Mouse (Mus musculus) common myeloid progenitor, adult 5-6 weeks (primary cell): ENCODE results near the gene Mindy2. TPM values are rescaled to one million over a fixed set of nuclear protein-coding genes. Genes with fewer than 3 reads are reported as not detected.

Experiments used
- ATAC-seq: replicated peaks from 2 replicates; pipeline ENCODE4 v1.8.0; 2016; ENCODE audit warnings: low read depth, mild to moderate bottlenecking, moderate TSS enrichment, inconsistent platforms; ENCODE audit not compliant: poor library complexity, severe bottlenecking
- total RNA-seq: library from RNA; stranded (forward); fragments of 200-1000, 187-1606 nt; gene quantifications from 2 replicates; pipeline ENCODE4 v1.2.3, GENCODE M21; 2017

Mindy2 gene
- total RNA-seq, result 12.0 and 15.4 TPM in 2 replicates

- peak; percentile 97 for ATAC-seq
Measured at GRCm38 (mm10) chr9:70657013-70657967, at the start of gene Mindy2. Gene Mindy2, minus strand, starts transcription at chr9:70657174.

- 0 out of 2 replicates have a peak, but pooled peaks have one; percentile 39 for ATAC-seq
Measured at GRCm38 (mm10) chr9:70706444-70706843, 49.5 kb upstream of the Mindy2 start.

- ATAC-seq, result no peak
Measured at GRCm38 (mm10) chr9:70703597-70704203, 46.7 kb upstream of the Mindy2 start.

- ATAC-seq, result no peak
Measured at GRCm38 (mm10) chr9:70698090-70698489, 41.1 kb upstream of the Mindy2 start.

DNA sequence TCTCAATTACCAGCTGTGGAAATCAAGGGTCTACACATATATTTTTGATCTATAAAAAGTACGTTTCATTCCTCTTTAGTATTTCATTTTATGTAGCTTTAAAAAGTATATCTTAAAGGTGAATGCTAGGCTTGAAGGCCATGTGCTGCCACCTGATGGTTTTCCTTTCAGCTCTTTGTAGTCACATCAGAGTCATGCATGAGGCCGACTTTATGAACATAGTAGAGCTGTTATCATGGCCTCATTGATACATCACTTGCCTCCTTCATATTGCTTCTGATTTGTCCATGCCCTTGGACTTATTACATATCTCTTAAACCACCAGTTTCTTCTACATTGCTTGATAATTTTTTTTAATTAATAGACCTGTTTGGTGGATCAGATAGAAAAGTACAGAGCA is 38.7 kb upstream of the Mindy2 start:
- no peak for ATAC-seq

- ATAC-seq, result peak; percentile 50
Measured at GRCm38 (mm10) chr9:70691772-70692693, 35.1 kb upstream of the Mindy2 start.

DNA sequence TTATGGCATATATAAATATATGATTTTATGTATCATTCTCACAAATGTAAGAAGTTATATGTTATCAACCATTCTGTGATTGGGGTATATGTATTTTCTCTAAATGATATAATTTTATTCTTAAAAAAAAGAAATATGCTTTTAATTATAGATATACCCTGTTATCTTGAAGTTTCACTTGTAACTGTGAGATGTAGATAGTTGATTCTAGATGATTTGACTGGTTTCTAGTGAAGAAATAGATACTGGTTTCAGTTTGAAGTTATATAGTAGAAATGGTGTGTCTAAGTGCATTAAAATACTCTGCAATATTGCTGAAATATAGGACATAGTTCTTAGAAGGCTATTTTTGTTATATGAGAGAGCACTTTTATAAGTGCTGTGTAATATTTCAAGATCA is 33.6 kb upstream of the Mindy2 start:
- no peak for ATAC-seq

DNA sequence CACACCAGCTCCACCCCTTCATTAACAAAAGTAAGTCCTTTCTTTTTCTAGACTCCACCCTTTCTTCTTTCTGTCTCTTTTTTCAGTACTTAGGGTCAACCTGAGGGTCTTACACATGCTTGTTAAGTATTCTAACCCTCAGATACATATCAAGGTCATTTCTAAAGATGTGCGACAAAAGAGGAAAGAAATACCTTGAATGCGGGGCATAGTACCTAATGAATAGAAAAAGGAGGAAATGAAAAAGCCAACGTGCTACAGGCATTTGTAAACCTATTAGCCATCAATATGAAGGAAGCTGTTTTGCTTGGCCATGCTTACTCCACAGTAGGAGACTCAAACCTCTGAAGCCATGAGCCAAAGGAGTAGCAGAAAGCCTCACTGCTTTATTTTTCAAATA is 33.0 kb upstream of the Mindy2 start:
- ATAC-seq, result no peak

GRCm38 (mm10) chr9:70688301-70688968 is 31.5 kb upstream of the Mindy2 start:
- 0 out of 2 replicates have a peak, but pooled peaks have one; percentile 45 for ATAC-seq

- no peak for ATAC-seq
Measured at GRCm38 (mm10) chr9:70682202-70682601, 25.2 kb upstream of the Mindy2 start.

- no peak for ATAC-seq
Measured at GRCm38 (mm10) chr9:70679132-70680091, 22.4 kb upstream of the Mindy2 start.

- ATAC-seq, result peak; percentile 98
Measured at GRCm38 (mm10) chr9:70678682-70679131, 21.7 kb upstream of the Mindy2 start, which contains the start of gene Adam10. Gene Adam10, plus strand, starts transcription at chr9:70678997.

DNA sequence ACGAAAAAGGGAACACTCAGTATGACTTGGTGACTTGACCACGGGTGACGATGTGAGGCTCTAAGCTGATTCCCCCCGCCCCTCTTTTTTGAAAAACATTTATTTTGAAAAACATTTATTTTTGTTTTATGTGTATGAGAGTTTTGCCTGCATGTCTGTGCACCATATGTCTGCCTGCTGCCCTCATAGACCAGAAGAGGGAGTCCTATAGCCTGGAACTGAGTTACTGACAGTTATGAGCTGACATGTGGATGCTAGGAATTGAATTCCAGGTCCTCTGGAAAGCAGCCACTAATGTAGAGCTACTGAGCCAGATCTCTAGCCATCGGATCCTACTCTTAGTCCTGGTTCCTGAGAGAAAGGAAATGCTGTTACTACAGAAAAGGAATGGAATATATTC is 19.0 kb upstream of the Mindy2 start:
- no peak for ATAC-seq

DNA sequence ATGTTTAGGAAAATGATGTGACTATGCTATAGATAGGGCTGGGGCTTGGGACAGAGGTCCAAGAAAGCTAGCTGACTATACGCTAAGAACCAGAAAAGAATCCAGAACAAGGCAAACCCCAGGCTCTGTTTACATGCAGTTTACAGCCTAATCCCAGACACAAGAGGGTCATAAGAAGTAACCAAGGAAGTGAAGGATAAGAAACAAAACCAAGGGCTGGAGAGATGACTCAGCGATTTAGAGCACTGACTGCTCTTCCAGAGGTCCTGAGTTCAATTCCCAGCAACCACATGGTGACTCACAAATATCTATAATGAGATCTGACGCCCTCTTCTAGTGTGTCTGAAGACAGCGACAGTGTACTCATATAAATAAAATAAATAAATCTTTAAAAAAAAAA is 18.1 kb upstream of the Mindy2 start:
- no peak for ATAC-seq

GRCm38 (mm10) chr9:70673656-70674055 is 16.7 kb upstream of the Mindy2 start:
- ATAC-seq, result no peak

- ATAC-seq, result 0 out of 2 replicates have a peak, but pooled peaks have one; percentile 41
Measured at GRCm38 (mm10) chr9:70671772-70672579, 15.0 kb upstream of the Mindy2 start.

DNA sequence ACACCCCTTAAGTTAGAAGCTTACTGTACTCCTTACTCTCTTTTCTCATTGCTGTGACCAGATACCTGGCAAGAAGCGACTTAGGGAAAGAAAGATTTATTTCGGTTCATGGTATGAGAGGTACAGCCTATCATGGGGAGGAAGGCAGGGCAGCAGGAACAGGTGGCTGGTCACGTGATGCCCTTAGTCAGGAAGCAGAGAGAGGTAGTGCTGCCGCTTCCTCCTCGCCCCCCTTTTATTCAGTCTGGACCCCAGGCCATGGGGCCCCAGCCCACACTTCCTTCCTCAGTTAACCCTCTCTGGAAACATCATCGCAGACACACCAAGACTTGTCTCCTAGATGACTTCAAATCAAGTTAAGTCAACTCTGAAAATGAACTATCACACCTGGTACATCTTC is 14.3 kb upstream of the Mindy2 start:
- ATAC-seq, result peak; percentile 60

GRCm38 (mm10) chr9:70670381-70670780 is 13.4 kb upstream of the Mindy2 start:
- ATAC-seq, result no peak
